Mouse (Mus musculus): ENCODE data around the gene Thsd7b. TPM values are rescaled to one million over a fixed set of nuclear protein-coding genes. Genes with fewer than 3 reads are reported as not detected.

Gene Thsd7b
- polyA plus RNA-seq, 1 experiment from 2014 or later, result 3.5 TPM

DNA sequence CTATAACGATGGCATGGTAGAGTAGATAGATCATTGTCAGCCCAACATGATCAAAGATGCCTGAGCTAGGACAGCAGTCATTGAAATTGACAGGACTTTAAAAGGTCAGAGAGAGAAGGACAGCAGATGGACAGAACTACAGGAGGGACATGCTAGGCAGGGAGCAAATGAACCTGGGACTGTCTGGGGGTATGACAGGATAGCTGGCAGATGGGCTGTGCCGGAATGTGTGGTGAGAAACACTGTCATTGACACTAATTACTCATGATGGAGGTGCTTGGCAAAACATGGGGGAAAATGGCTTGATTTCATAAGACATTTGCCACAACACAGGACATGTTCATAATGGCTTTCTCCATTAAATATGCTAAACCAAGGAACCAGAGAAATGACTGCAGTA, 253.9 kb downstream of the Thsd7b start:
- no peak for ATAC-seq (ENCODE audit: insufficient number of reproducible peaks, low FRiP score)
- Histone ChIP-seq H3K4me1 (replicated peaks) (no peaks in the 10 kb centered on the region), H3K27me3 (replicated peaks) (no peaks in the 10 kb centered on the region), H3K9ac (no peak overlapping the region), H3K36me3 (no peaks in the 10 kb centered on the region), H3K4me2 (no peak overlapping the region), H3K4me3 (no peak overlapping the region), H3K27ac (ENCODE audit: poor library complexity, severe bottlenecking) (no peak overlapping the region), H3K9me3 (replicated peaks) (no peaks in the 10 kb centered on the region)
- 81% methylated on average over 2 of the region's 2 CpGs for WGBS

DNA sequence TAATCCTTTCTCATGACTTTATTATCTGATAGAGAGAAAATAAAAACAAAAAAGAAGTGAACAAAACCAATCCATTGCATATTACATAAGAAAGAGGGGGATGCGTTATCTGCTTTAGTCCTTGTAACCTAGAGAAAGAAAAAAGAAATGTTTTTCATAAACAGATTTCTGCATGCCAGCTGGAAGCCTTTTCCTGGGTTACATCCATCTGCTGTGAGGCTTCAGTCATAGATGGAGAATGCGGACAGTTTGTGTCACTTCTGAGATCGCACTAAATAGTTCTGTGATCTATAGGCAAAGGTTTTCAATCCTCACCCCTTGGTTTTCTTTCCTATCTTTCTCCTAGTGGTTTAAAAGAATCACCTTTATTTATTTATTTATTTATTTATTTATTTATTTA, 259.1 kb downstream of the Thsd7b start:
- WGBS, result 92% methylated on average over 3 of the region's 3 CpGs
- H3K9ac ChIP-seq, result no peak overlapping the region
- H3K4me1 ChIP-seq (replicated peaks), result no peaks in the 10 kb centered on the region; the same call in 1 of the 2 replicates
- no peak for ATAC-seq (ENCODE audit: insufficient number of reproducible peaks, low FRiP score)
- no peaks in the 10 kb centered on the region for H3K36me3 ChIP-seq
- no peaks in the 10 kb centered on the region for H3K27me3 ChIP-seq (replicated peaks)
- H3K27ac ChIP-seq (ENCODE audit: poor library complexity, severe bottlenecking), result no peak overlapping the region
- H3K4me3 ChIP-seq, result no peak overlapping the region
- H3K4me2 ChIP-seq, result no peak overlapping the region
- no peaks in the 10 kb centered on the region for H3K9me3 ChIP-seq (replicated peaks)

DNA sequence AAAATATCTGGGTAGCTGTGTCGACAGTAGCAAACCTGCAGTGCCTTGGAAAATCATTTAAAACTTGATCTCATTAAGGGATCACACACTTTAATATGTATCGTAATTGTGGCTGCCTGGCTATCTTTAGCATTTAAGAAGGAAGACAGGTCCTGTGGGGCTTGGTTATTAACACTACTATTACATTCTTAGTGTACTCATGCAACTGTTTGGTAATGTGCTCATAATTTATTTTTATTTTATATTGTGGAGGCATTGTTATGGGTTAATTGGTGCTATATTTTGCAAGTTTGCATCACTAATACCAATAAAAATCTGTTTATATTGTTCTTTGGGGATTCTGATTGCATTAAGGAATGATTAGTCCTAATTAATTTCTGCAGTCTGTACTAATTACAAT, 265.4 kb downstream of the Thsd7b start:
- Histone ChIP-seq H3K27me3 (replicated peaks) (no peaks in the 10 kb centered on the region), H3K4me2 (no peak overlapping the region), H3K4me3 (no peak overlapping the region), H3K9ac (no peak overlapping the region), H3K4me1 (replicated peaks) (peaks cover 10% of the 10 kb centered on the region), H3K27ac (ENCODE audit: poor library complexity, severe bottlenecking) (no peak overlapping the region), H3K36me3 (no peaks in the 10 kb centered on the region), H3K9me3 (replicated peaks) (no peaks in the 10 kb centered on the region)
- ATAC-seq (ENCODE audit: insufficient number of reproducible peaks, low FRiP score), result no peak
- 75% methylated on average over 2 of the region's 2 CpGs for WGBS

DNA sequence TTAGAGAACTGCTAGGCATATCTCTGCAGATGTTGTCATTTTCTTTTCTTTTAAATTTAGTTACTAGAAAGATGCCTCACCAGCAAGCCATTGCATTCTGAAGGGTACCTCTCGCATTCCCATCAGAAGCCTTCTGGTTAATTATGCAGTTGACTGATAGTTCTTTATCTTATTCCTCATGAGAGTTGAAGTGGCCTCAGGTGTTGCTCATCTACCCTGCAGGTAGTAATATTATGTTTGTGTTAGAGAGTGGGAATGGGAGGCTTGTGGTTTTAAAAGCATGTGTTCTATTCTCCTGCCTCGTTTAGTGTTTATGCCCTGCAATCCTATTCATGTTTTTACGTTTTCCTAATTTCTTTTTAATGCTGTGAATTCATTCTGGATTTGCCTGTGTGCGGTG, 265.9 kb downstream of the Thsd7b start:
- Histone ChIP-seq H3K9ac (no peak overlapping the region), H3K9me3 (replicated peaks) (no peaks in the 10 kb centered on the region), H3K4me2 (no peak overlapping the region), H3K4me3 (no peak overlapping the region), H3K36me3 (no peaks in the 10 kb centered on the region), H3K4me1 (replicated peaks) (peaks cover 10% of the 10 kb centered on the region), H3K27ac (ENCODE audit: poor library complexity, severe bottlenecking) (no peak overlapping the region), H3K27me3 (replicated peaks) (no peaks in the 10 kb centered on the region)
- ATAC-seq (ENCODE audit: insufficient number of reproducible peaks, low FRiP score), result no peak
- WGBS, result 91% methylated on average over 4 of the region's 4 CpGs

DNA sequence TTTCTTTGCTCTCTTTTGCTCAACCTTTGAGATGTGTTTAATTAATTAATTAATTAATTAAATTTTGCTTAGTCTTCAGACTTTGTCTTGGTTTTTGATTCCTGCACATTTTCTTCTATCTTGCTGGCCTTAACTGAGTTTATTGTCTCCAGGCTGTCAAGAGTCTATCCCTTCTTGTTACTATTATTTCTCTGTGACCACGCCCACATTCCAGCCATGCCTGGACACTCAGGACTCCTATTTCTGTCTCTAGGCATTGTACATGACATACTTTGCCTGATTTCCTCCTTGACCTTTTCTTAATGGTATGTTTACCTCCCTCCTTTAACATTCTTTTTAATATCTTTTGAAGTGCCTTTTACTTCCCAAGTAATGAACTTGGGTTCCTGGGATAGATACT, 267.6 kb downstream of the Thsd7b start:
- H3K27me3 ChIP-seq (replicated peaks), result no peaks in the 10 kb centered on the region
- ATAC-seq (ENCODE audit: insufficient number of reproducible peaks, low FRiP score), result no peak
- no peak overlapping the region for H3K27ac ChIP-seq (ENCODE audit: poor library complexity, severe bottlenecking)
- H3K36me3 ChIP-seq, result no peaks in the 10 kb centered on the region
- no peak overlapping the region for H3K4me2 ChIP-seq
- no peak overlapping the region for H3K9ac ChIP-seq
- H3K9me3 ChIP-seq (replicated peaks), result no peaks in the 10 kb centered on the region
- H3K4me3 ChIP-seq, result no peak overlapping the region
- peaks cover 10% of the 10 kb centered on the region for H3K4me1 ChIP-seq (replicated peaks)
- 35% methylated on average over 1 of the region's 1 CpGs for WGBS

DNA sequence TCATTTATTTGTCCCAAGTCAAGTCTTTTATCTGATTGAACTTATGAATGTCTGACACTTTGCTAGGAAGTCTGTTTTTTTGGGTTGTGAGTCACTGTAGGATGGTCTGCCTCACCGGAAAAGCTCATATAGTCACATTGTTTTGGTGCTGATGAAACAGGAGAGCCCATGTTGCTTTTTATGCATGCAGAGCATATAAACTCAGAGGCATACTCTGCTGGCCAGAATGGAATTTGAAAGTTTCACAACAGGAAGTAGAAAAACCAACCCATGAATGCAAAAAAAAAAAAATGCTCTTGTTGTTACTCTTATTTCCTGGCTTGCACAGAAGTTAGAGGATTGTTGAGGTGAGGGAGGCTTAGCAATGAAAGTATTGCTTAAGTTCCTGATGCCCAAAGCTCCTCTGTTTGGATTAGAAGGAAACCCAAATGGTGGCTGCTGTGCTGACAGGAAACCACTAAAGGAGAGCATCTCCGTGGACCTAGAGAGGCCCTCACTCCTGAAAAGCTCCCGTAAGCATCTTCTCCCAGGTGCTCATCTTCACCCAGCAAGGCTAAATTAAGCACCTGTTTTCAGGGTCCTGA, 269.6 kb downstream of the Thsd7b start:
- peaks cover 10% of the 10 kb centered on the region for H3K4me1 ChIP-seq (replicated peaks)
- no peak overlapping the region for H3K4me3 ChIP-seq
- no peak overlapping the region for H3K4me2 ChIP-seq
- 54% methylated on average over 3 of the region's 3 CpGs for WGBS
- 0 out of 2 replicates have a peak overlapping the region, but pooled peaks have one; percentile 1 for H3K27ac ChIP-seq (ENCODE audit: poor library complexity, severe bottlenecking)
- no peaks in the 10 kb centered on the region for H3K27me3 ChIP-seq (replicated peaks)
- no peaks in the 10 kb centered on the region for H3K36me3 ChIP-seq
- H3K9ac ChIP-seq, result no peak overlapping the region
- no peaks in the 10 kb centered on the region for H3K9me3 ChIP-seq (replicated peaks)
- ATAC-seq (ENCODE audit: insufficient number of reproducible peaks, low FRiP score), result no peak

DNA sequence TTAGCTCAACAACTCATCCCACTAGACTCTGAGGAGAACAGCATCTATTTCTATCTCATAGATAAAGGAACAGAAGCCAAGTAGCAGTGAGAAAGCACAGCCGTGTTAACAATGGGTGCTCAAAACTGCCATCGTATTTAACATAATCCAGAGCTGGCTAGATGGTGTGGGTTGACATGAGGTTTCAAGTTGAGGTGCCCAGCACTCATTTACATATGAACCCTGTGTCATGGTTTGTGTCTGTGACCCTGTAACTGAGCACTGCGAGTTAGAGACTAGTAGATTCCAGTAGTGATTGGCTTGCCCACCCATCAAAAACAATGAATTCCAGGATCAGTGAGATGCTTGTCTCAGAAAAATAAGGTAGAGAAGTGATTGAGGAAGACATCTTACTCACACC, 270.1 kb downstream of the Thsd7b start:
- H3K4me3 ChIP-seq, result no peak overlapping the region
- H3K9ac ChIP-seq, result no peak overlapping the region
- WGBS, result 35% methylated on average over 3 of the region's 3 CpGs
- H3K9me3 ChIP-seq (replicated peaks), result no peaks in the 10 kb centered on the region
- peak overlapping the region; percentile 1; the same call in 1 of the 2 replicates for H3K27ac ChIP-seq (ENCODE audit: poor library complexity, severe bottlenecking)
- H3K36me3 ChIP-seq, result no peaks in the 10 kb centered on the region
- ATAC-seq (ENCODE audit: insufficient number of reproducible peaks, low FRiP score), result no peak
- peaks cover 10% of the 10 kb centered on the region for H3K4me1 ChIP-seq (replicated peaks)
- H3K4me2 ChIP-seq, result no peak overlapping the region
- H3K27me3 ChIP-seq (replicated peaks), result no peaks in the 10 kb centered on the region

DNA sequence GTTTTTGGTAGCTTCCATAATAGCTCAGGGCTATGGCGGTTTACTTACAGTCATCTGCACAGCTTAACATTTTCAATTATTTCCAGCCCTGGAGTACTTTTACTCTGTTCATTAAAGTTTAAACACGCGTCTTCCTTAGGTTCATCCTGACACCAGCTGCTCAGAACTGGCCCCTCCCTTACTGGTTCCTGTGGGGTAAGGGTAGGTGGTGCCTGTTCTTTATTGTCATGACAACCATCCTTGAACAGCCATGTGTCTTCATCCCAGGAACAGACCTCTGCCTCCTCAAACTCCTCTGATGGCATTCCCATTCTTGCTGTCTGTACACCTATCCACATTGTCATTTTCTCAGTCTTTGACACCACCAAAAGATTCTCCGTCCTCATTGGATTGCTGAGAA, 285.0 kb downstream of the Thsd7b start:
- Histone ChIP-seq H3K4me3 (no peak overlapping the region), H3K9ac (no peak overlapping the region), H3K4me1 (replicated peaks) (no peaks in the 10 kb centered on the region), H3K27ac (ENCODE audit: poor library complexity, severe bottlenecking) (no peak overlapping the region), H3K9me3 (replicated peaks) (peaks cover 9% of the 10 kb centered on the region), H3K4me2 (no peak overlapping the region), H3K36me3 (no peaks in the 10 kb centered on the region), H3K27me3 (replicated peaks) (no peaks in the 10 kb centered on the region)
- WGBS, result 89% methylated on average over 4 of the region's 4 CpGs
- no peak for ATAC-seq (ENCODE audit: insufficient number of reproducible peaks, low FRiP score)

DNA sequence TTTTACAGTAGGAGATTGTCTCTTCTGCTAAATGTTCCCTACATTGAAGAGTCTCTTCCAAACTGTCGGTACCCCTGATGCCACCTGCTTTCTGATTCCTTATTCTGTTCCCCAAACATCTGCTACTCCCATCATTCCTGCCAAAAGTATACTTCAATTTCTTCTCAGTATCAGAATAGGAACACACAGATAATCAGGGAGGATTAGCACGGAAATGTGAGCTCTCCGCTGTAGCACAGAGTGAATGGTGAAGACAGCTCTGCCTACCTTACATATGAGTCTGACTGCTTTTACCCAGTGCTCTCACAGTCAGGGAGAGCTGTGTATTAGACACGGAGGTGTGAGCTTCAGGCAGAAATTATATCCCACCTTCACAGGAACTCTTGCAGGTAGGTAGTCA, 286.0 kb downstream of the Thsd7b start:
- no peak overlapping the region for H3K27ac ChIP-seq (ENCODE audit: poor library complexity, severe bottlenecking)
- WGBS, result 66% methylated on average over 4 of the region's 4 CpGs

DNA sequence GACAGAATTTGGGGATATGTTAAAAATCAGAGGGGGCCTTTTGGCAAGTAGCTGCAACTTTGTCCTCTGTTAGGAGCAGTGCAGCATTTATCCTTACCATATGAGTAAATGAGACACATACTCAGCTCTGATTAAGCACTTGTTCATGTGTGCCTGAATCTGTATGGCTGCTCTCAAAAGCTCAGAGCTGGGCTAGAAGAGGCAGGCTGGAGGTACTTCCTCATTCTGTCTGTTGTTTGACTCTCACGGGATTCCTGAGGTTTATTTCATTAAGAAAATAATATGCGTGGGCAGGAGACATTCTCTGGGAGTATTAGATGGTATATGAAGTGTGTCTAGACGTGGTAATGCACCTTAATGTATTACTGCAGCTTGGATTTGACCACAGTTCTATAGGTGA, 286.7 kb downstream of the Thsd7b start:
- 72% methylated on average over 3 of the region's 3 CpGs for WGBS
- no peak for ATAC-seq (ENCODE audit: insufficient number of reproducible peaks, low FRiP score)
- H3K27me3 ChIP-seq (replicated peaks), result no peaks in the 10 kb centered on the region

More for the DNA sequence above, 286.0 kb downstream of the Thsd7b start:
- H3K27me3 ChIP-seq (replicated peaks), result no peaks in the 10 kb centered on the region
- H3K4me2 ChIP-seq, result no peak overlapping the region
- H3K4me3 ChIP-seq, result no peak overlapping the region
- no peaks in the 10 kb centered on the region for H3K9me3 ChIP-seq (replicated peaks)
- no peaks in the 10 kb centered on the region for H3K4me1 ChIP-seq (replicated peaks)
- no peaks in the 10 kb centered on the region for H3K36me3 ChIP-seq
- no peak overlapping the region for H3K9ac ChIP-seq
- no peak for ATAC-seq (ENCODE audit: insufficient number of reproducible peaks, low FRiP score)

DNA sequence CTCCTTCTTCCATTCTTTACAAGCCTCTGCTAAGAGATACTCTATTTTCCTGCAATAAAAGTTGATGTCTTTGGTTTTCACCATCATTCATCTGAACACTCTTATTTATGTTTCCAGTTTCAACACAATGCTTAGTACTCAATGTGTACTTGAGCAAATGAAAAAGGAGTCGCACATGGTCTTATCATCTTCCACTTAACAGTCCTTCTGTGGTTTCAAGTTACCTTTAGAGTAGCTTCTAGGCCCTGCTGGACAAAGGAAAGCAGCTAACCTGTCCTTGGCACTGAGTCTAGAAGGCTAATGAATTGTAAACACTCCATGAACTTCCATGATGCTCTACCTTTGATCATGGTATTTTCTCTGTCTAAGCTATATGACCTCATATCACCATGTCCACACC, 289.6 kb downstream of the Thsd7b start:
- Histone ChIP-seq H3K27ac (ENCODE audit: poor library complexity, severe bottlenecking) (no peak overlapping the region), H3K4me2 (no peak overlapping the region), H3K9me3 (replicated peaks) (no peaks in the 10 kb centered on the region), H3K27me3 (replicated peaks) (no peaks in the 10 kb centered on the region), H3K4me3 (no peak overlapping the region), H3K4me1 (replicated peaks) (no peaks in the 10 kb centered on the region), H3K9ac (no peak overlapping the region), H3K36me3 (no peaks in the 10 kb centered on the region)
- 33% methylated on average over 1 of the region's 1 CpGs for WGBS
- ATAC-seq (ENCODE audit: insufficient number of reproducible peaks, low FRiP score), result no peak

More for the DNA sequence above, 286.7 kb downstream of the Thsd7b start:
- Histone ChIP-seq H3K9me3 (replicated peaks) (no peaks in the 10 kb centered on the region), H3K27ac (ENCODE audit: poor library complexity, severe bottlenecking) (no peak overlapping the region), H3K36me3 (no peaks in the 10 kb centered on the region), H3K4me2 (no peak overlapping the region), H3K4me3 (no peak overlapping the region), H3K9ac (no peak overlapping the region), H3K4me1 (replicated peaks) (no peaks in the 10 kb centered on the region)

DNA sequence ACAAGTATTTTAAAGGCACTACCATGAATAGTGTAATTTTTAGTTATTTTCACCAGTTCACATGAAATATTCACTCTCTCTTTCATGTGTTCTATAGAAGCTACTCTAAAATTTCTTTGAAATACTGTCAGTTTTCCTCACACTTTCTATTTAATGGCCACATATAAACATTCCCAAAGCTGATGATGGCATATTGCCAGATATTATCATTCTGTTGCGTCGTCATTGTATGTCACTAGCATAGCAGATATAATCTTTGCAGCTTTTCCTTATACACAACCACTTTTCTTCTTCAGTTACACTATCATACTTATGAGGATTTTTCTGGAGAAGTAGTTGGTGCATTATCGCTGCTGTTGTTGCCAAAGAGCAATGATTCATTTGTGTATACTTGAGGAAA, 297.4 kb downstream of the Thsd7b start:
- H3K27ac ChIP-seq (ENCODE audit: poor library complexity, severe bottlenecking), result no peak overlapping the region
- H3K4me3 ChIP-seq, result no peak overlapping the region
- no peaks in the 10 kb centered on the region for H3K27me3 ChIP-seq (replicated peaks)
- no peaks in the 10 kb centered on the region for H3K9me3 ChIP-seq (replicated peaks)
- H3K4me1 ChIP-seq (replicated peaks), result no peaks in the 10 kb centered on the region
- H3K4me2 ChIP-seq, result no peak overlapping the region
- 71% methylated on average over 3 of the region's 3 CpGs for WGBS
- no peaks in the 10 kb centered on the region for H3K36me3 ChIP-seq
- H3K9ac ChIP-seq, result no peak overlapping the region
- ATAC-seq (ENCODE audit: insufficient number of reproducible peaks, low FRiP score), result no peak

All from heart, embryonic 12.5 days (tissue).